Mouse (Mus musculus): ENCODE measurements around the gene Hadh. TPM values are rescaled to one million over a fixed set of nuclear protein-coding genes. Genes with fewer than 3 reads are reported as not detected.

Gene Hadh
- polyA plus RNA-seq, 2 experiments: 106 to 116 TPM

GRCm38 (mm10) chr3:131208265-131208891 is 63.5 kb downstream of the Hadh start:
- no peak for ATAC-seq (ENCODE audit: low FRiP score, low read depth)
- no peaks in the 10 kb centered on the region for H3K27me3 ChIP-seq (ENCODE audit: control insufficient read depth, insufficient read depth, low read length)
- no peak overlapping the region for H3K4me3 ChIP-seq (replicated peaks; ENCODE audit: low read length)
- no peaks in the 10 kb centered on the region for H3K36me3 ChIP-seq (ENCODE audit: control insufficient read depth, insufficient read depth, low read length)
- no peaks in the 10 kb centered on the region for H3K9me3 ChIP-seq (ENCODE audit: control insufficient read depth, low read length)
- 83% methylated on average over 13 of the region's 13 CpGs for WGBS
- H3K9ac ChIP-seq (ENCODE audit: low read depth, low read length, severe bottlenecking): no peak overlapping the region
- no peak for TF ChIP-seq POLR2A (IDR thresholded peaks at IDR 0.05; ENCODE audit: borderline replicate concordance, extremely low read depth, insufficient read depth, insufficient read length)
- H3K4me2 ChIP-seq (replicated peaks; ENCODE audit: low read depth, low read length, severe bottlenecking): no peak overlapping the region
- peaks cover 6% of the 10 kb centered on the region; the same call in 1 of the 2 replicates for H3K4me1 ChIP-seq (ENCODE audit: control insufficient read depth, insufficient read depth, low read length)
- H3K27ac ChIP-seq (replicated peaks; ENCODE audit: low read depth, low read length): no peak overlapping the region
- no peak for DNase-seq (ENCODE audit: low spot score)

- no peak for DNase-seq (ENCODE audit: low spot score)
- ATAC-seq (ENCODE audit: low FRiP score, low read depth): no peak
Observed at GRCm38 (mm10) chr3:131207846-131208245, 64.1 kb downstream of the Hadh start.

GRCm38 (mm10) chr3:131202311-131202710 is 69.6 kb downstream of the Hadh start:
- no peaks in the 10 kb centered on the region for H3K27me3 ChIP-seq (ENCODE audit: control insufficient read depth, insufficient read depth, low read length)
- no peak for TF ChIP-seq POLR2A (IDR thresholded peaks at IDR 0.05; ENCODE audit: borderline replicate concordance, extremely low read depth, insufficient read depth, insufficient read length)
- 33% methylated on average over 7 of the region's 7 CpGs for WGBS
- ATAC-seq (ENCODE audit: low FRiP score, low read depth) (no peak), DNase-seq (ENCODE audit: low spot score) (no peak)
- no peaks in the 10 kb centered on the region; the same call in 1 of the 2 replicates for H3K36me3 ChIP-seq (ENCODE audit: control insufficient read depth, insufficient read depth, low read length)
- H3K9me3 ChIP-seq (ENCODE audit: control insufficient read depth, low read length): no peaks in the 10 kb centered on the region
- no peak overlapping the region for H3K4me2 ChIP-seq (replicated peaks; ENCODE audit: low read depth, low read length, severe bottlenecking)
- peaks cover 6% of the 10 kb centered on the region; the same call in 1 of the 2 replicates for H3K4me1 ChIP-seq (ENCODE audit: control insufficient read depth, insufficient read depth, low read length)
- H3K4me3 ChIP-seq (replicated peaks; ENCODE audit: low read length): no peak overlapping the region
- H3K9ac ChIP-seq (ENCODE audit: low read depth, low read length, severe bottlenecking): no peak overlapping the region
- no peak overlapping the region for H3K27ac ChIP-seq (replicated peaks; ENCODE audit: low read depth, low read length)

More at GRCm38 (mm10) chr3:131207846-131208245, 64.1 kb downstream of the Hadh start:
- H3K9ac ChIP-seq (ENCODE audit: low read depth, low read length, severe bottlenecking): no peak overlapping the region
- no peaks in the 10 kb centered on the region for H3K27me3 ChIP-seq (ENCODE audit: control insufficient read depth, insufficient read depth, low read length)
- H3K9me3 ChIP-seq (ENCODE audit: control insufficient read depth, low read length): no peaks in the 10 kb centered on the region
- WGBS: 71% methylated on average over 5 of the region's 5 CpGs
- no peak for TF ChIP-seq POLR2A (IDR thresholded peaks at IDR 0.05; ENCODE audit: borderline replicate concordance, extremely low read depth, insufficient read depth, insufficient read length)
- no peaks in the 10 kb centered on the region for H3K36me3 ChIP-seq (ENCODE audit: control insufficient read depth, insufficient read depth, low read length)
- H3K27ac ChIP-seq (replicated peaks; ENCODE audit: low read depth, low read length): no peak overlapping the region
- H3K4me1 ChIP-seq (ENCODE audit: control insufficient read depth, insufficient read depth, low read length): peaks cover 4% of the 10 kb centered on the region
- no peak overlapping the region for H3K4me3 ChIP-seq (replicated peaks; ENCODE audit: low read length)
- H3K4me2 ChIP-seq (replicated peaks; ENCODE audit: low read depth, low read length, severe bottlenecking): no peak overlapping the region

GRCm38 (mm10) chr3:131199590-131200288 is 72.2 kb downstream of the Hadh start:
- Histone ChIP-seq H3K4me1 (ENCODE audit: control insufficient read depth, insufficient read depth, low read length) (peaks cover 6% of the 10 kb centered on the region), H3K27me3 (ENCODE audit: control insufficient read depth, insufficient read depth, low read length) (no peaks in the 10 kb centered on the region), H3K9me3 (ENCODE audit: control insufficient read depth, low read length) (no peaks in the 10 kb centered on the region), H3K27ac (replicated peaks; ENCODE audit: low read depth, low read length) (no peak overlapping the region), H3K36me3 (ENCODE audit: control insufficient read depth, insufficient read depth, low read length) (no peaks in the 10 kb centered on the region; the same call in 1 of the 2 replicates), H3K9ac (ENCODE audit: low read depth, low read length, severe bottlenecking) (no peak overlapping the region), H3K4me2 (replicated peaks; ENCODE audit: low read depth, low read length, severe bottlenecking) (no peak overlapping the region), H3K4me3 (replicated peaks; ENCODE audit: low read length) (no peak overlapping the region)
- ATAC-seq (ENCODE audit: low FRiP score, low read depth) (no peak), DNase-seq (ENCODE audit: low spot score) (no peak)
- WGBS: 72% methylated on average over 20 of the region's 20 CpGs
- TF ChIP-seq POLR2A (IDR thresholded peaks at IDR 0.05; ENCODE audit: borderline replicate concordance, extremely low read depth, insufficient read depth, insufficient read length): no peak

GRCm38 (mm10) chr3:131198991-131199390 is 72.9 kb downstream of the Hadh start:
- WGBS: 78% methylated on average over 3 of the region's 3 CpGs
- Histone ChIP-seq H3K36me3 (ENCODE audit: control insufficient read depth, insufficient read depth, low read length) (no peaks in the 10 kb centered on the region; the same call in 1 of the 2 replicates), H3K4me1 (ENCODE audit: control insufficient read depth, insufficient read depth, low read length) (peaks cover 6% of the 10 kb centered on the region), H3K27ac (replicated peaks; ENCODE audit: low read depth, low read length) (no peak overlapping the region), H3K27me3 (ENCODE audit: control insufficient read depth, insufficient read depth, low read length) (no peaks in the 10 kb centered on the region), H3K9ac (ENCODE audit: low read depth, low read length, severe bottlenecking) (no peak overlapping the region), H3K4me3 (replicated peaks; ENCODE audit: low read length) (no peak overlapping the region), H3K9me3 (ENCODE audit: control insufficient read depth, low read length) (no peaks in the 10 kb centered on the region), H3K4me2 (replicated peaks; ENCODE audit: low read depth, low read length, severe bottlenecking) (no peak overlapping the region)
- no peak for DNase-seq (ENCODE audit: low spot score)
- no peak for TF ChIP-seq POLR2A (IDR thresholded peaks at IDR 0.05; ENCODE audit: borderline replicate concordance, extremely low read depth, insufficient read depth, insufficient read length)
- no peak for ATAC-seq (ENCODE audit: low FRiP score, low read depth)
